9 mouse cellular contexts compared by ENCODE assay signal in the genomic region with DNA sequence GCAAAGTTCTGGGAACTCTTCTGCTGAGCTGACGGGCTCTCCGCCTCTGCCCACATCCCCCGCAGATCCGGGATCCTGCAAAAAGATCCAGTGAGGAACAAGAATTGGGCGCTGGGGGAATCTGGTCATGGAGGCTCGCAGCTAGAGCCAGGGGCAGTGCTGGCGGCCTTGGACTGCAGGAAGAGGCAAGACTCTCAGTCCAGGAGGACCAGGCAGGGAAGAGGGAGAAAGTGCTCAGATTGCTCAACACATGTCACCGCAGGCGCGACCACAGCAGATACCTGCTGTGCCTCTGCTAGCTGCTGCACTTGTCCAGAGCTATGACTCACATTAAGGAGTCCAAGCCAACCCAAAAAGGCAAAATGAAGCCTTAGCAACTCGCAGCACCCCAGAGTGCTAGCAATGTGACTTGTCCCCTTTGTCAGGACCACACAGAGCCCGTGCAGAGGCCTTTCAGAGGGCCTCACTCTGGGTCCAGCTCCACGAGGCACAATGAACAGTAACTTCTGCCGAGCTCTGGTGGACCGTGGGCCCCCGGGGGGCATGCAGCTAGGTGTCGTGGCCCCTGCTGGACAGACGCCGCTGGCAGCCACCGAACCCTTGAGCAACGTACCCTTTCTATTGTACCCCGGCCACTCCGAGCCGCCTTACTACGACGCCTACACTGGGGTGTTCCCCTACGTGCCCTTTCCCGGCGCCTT. TPM values are rescaled to one million over a fixed set of nuclear protein-coding genes. Genes with fewer than 3 reads are reported as not detected.
DNase-seq lines count a peak whose midpoint lies in the region; ATAC-seq and TF ChIP-seq lines count a peak whose summit lies in the region.
"Had no signal": no experiment of that assay in that cellular context is flagged by ENCODE, and none has a peak within 500 bp of the region (broad histone marks: within the 10 kb centered on the region; RNA-seq: fewer than 3 reads in every experiment).

A gene (plus strand): TSS at position 493 of the 701 bp plus-strand sequence.

- 25% methylated on average over 29 of the region's 29 CpGs for WGBS in kidney, postnatal 0 days
- WGBS in embryonic facial prominence, embryonic 11.5 days: 20% methylated on average over 28 of the region's 29 CpGs
- 25% methylated on average over 29 of the region's 29 CpGs for WGBS in intestine, embryonic 16.5 days
- WGBS in thymus, adult 2 months: 32% methylated on average over 29 of the region's 29 CpGs

- H3K9ac ChIP-seq in kidney, postnatal 0 days (ENCODE audit: low read depth, low read length): no peak within 1 kb of the TSS
- H3K9ac ChIP-seq in embryonic facial prominence, embryonic 11.5 days (replicated peaks; ENCODE audit: low read length): no peak within 1 kb of the TSS
- H3K9ac ChIP-seq in intestine, embryonic 16.5 days (ENCODE audit: low read depth, low read length): 0 out of 2 replicates have a peak within 1 kb of the TSS, but pooled peaks have one; percentile 25

- no peak for DNase-seq in kidney, postnatal 0 days (ENCODE audit: low spot score)
- DNase-seq in kidney, postnatal 4 days: no peak
- DNase-seq in embryonic facial prominence, embryonic 11.5 days (ENCODE audit: low spot score): no peak
- DNase-seq in neural tube, embryonic 10.5 days (ENCODE audit: extremely low spot score, low spot score): peak; percentile 24
- no peak for DNase-seq in layer of hippocampus, adult 8-10 months (ENCODE audit: low spot score in 2 of 2)
- DNase-seq in thymus, adult 2 months: no peak
- no peak for DNase-seq in adrenal gland, adult 8-10 months

- TF ChIP-seq POLR2A in thymus, adult 2 months (IDR thresholded peaks at IDR 0.05; ENCODE audit: control insufficient read depth, extremely low read depth, insufficient read depth, low read length, poor library complexity): no peak

- no peak for ATAC-seq in kidney, postnatal 0 days (replicated peaks; ENCODE audit: low FRiP score, low read depth)
- no peak for ATAC-seq in embryonic facial prominence, embryonic 11.5 days (replicated peaks; ENCODE audit: insufficient number of reproducible peaks, low FRiP score, low TSS enrichment, low read depth)
- ATAC-seq in intestine, embryonic 16.5 days: peak; percentile 31

- H3K4me2 ChIP-seq in kidney, postnatal 0 days (ENCODE audit: low read length): peak within 1 kb of the TSS; percentile 42
- peak within 1 kb of the TSS; percentile 41 for H3K4me2 ChIP-seq in embryonic facial prominence, embryonic 11.5 days (ENCODE audit: low read depth, low read length)
- H3K4me2 ChIP-seq in intestine, embryonic 16.5 days (ENCODE audit: low read depth, low read length): peak within 1 kb of the TSS; percentile 50

- no peaks in the 10 kb centered on the region for H3K9me3 ChIP-seq in kidney, postnatal 0 days (replicated peaks; ENCODE audit: low read length)
- no peaks in the 10 kb centered on the region for H3K9me3 ChIP-seq in embryonic facial prominence, embryonic 11.5 days (replicated peaks; ENCODE audit: control insufficient read depth, low read length)
- no peaks in the 10 kb centered on the region for H3K9me3 ChIP-seq in intestine, embryonic 16.5 days (ENCODE audit: control insufficient read depth, low read length)

- no peak for TF ChIP-seq CTCF in kidney, postnatal 0 days (IDR thresholded peaks at IDR 0.05; ENCODE audit: low read depth)
- no peak for TF ChIP-seq CTCF in thymus, adult 2 months (IDR thresholded peaks at IDR 0.05; ENCODE audit: borderline replicate concordance, control insufficient read depth, extremely low read depth, insufficient read depth, low read length, poor library complexity)

- H3K4me3 ChIP-seq in kidney, postnatal 0 days (replicated peaks; ENCODE audit: low read depth, low read length): peak within 1 kb of the TSS; percentile 24; the same call in 1 of the 2 replicates
- peak within 1 kb of the TSS; percentile 22; the same call in 1 of the 2 replicates for H3K4me3 ChIP-seq in embryonic facial prominence, embryonic 11.5 days (ENCODE audit: low read depth, low read length)
- peak within 1 kb of the TSS; percentile 30 for H3K4me3 ChIP-seq in intestine, embryonic 16.5 days (ENCODE audit: low read length)
- no peak within 1 kb of the TSS for H3K4me3 ChIP-seq in thymus, adult 2 months (ENCODE audit: control insufficient read depth, insufficient read depth, low read length)

- no peaks in the 10 kb centered on the region for H3K36me3 ChIP-seq in kidney, postnatal 0 days (ENCODE audit: insufficient read depth, low read length)
- H3K36me3 ChIP-seq in embryonic facial prominence, embryonic 11.5 days (replicated peaks; ENCODE audit: control insufficient read depth, insufficient read depth, low read depth, low read length): no peaks in the 10 kb centered on the region
- H3K36me3 ChIP-seq in intestine, embryonic 16.5 days (ENCODE audit: control insufficient read depth, insufficient read depth, low read length): no peaks in the 10 kb centered on the region
- H3K36me3 ChIP-seq in thymus, adult 2 months (ENCODE audit: control insufficient read depth, insufficient read depth, low read length): no peaks in the 10 kb centered on the region

- peaks cover 7% of the 10 kb centered on the region; the same call in 1 of the 2 replicates for H3K4me1 ChIP-seq in kidney, postnatal 0 days (replicated peaks; ENCODE audit: insufficient read depth, low read length)
- no peaks in the 10 kb centered on the region; the same call in 1 of the 2 replicates for H3K4me1 ChIP-seq in embryonic facial prominence, embryonic 11.5 days (ENCODE audit: control insufficient read depth, insufficient read depth, low read length)
- H3K4me1 ChIP-seq in intestine, embryonic 16.5 days (ENCODE audit: control insufficient read depth, insufficient read depth, low read length): peaks cover 6% of the 10 kb centered on the region; the same call in 1 of the 2 replicates
- no peaks in the 10 kb centered on the region for H3K4me1 ChIP-seq in thymus, adult 2 months (replicated peaks; ENCODE audit: control insufficient read depth, insufficient read depth, low read length)

- H3K27ac ChIP-seq in kidney, postnatal 0 days: no peak within 1 kb of the TSS
- no peak within 1 kb of the TSS for H3K27ac ChIP-seq in embryonic facial prominence, embryonic 11.5 days (replicated peaks; ENCODE audit: low read depth, low read length)
- H3K27ac ChIP-seq in intestine, embryonic 16.5 days (ENCODE audit: low read length): no peak within 1 kb of the TSS
- no peak within 1 kb of the TSS for H3K27ac ChIP-seq in thymus, adult 2 months (ENCODE audit: control insufficient read depth, insufficient read depth, low read length)

- peaks cover 29% of the 10 kb centered on the region for H3K27me3 ChIP-seq in kidney, postnatal 0 days (ENCODE audit: insufficient read depth, low read length)
- peaks cover 21% of the 10 kb centered on the region for H3K27me3 ChIP-seq in embryonic facial prominence, embryonic 11.5 days (ENCODE audit: control insufficient read depth, insufficient read depth, low read length)
- peaks cover 17% of the 10 kb centered on the region for H3K27me3 ChIP-seq in intestine, embryonic 16.5 days (replicated peaks; ENCODE audit: control insufficient read depth, insufficient read depth, low read length)
- peaks cover 11% of the 10 kb centered on the region; the same call in 1 of the 2 replicates for H3K27me3 ChIP-seq in thymus, adult 2 months (ENCODE audit: control insufficient read depth, insufficient read depth, low read length)

RNA-seq across cellular contexts. Expression of the gene that starts here (rescaled TPM):
- not detected in 2 replicates for polyA plus RNA-seq in kidney, postnatal 0 days (2015; fragmentation: Nextera tagmentation; extraction: Ambion mirVana)
- 0.42 TPM in 1 of 2 replicates, not detected in the other for polyA plus RNA-seq in embryonic facial prominence, embryonic 11.5 days (2014; fragmentation: Nextera tagmentation; extraction: Ambion mirVana)
- not detected in 2 replicates for polyA plus RNA-seq in intestine, embryonic 16.5 days (2015; fragmentation: Nextera tagmentation; extraction: Ambion mirVana)
- total RNA-seq in layer of hippocampus, adult 8-10 months (2022): not detected
- not detected in 2 replicates for polyA plus RNA-seq in thymus, adult 2 months (2012; rRNA removed)
- total RNA-seq in adrenal gland, adult 8-10 months (2022): not detected
- total RNA-seq: adrenal gland, adult 18-20 months had no signal

Comparison
In these comparisons a context has a peak if more than half of its experiments do, and no peak if none do; other contexts are left out.
1. Peak in ATAC-seq, H3K4me3 ChIP-seq, H3K9ac ChIP-seq and H3K4me2 ChIP-seq in intestine, embryonic 16.5 days; RNA of the gene not detected or under 1 TPM.